Mouse (Mus musculus): ENCODE measurements around the gene Atp1a3.
A peak's percentile ranks its signal among the peaks of the same experiment; 100 is the strongest.

DNA sequence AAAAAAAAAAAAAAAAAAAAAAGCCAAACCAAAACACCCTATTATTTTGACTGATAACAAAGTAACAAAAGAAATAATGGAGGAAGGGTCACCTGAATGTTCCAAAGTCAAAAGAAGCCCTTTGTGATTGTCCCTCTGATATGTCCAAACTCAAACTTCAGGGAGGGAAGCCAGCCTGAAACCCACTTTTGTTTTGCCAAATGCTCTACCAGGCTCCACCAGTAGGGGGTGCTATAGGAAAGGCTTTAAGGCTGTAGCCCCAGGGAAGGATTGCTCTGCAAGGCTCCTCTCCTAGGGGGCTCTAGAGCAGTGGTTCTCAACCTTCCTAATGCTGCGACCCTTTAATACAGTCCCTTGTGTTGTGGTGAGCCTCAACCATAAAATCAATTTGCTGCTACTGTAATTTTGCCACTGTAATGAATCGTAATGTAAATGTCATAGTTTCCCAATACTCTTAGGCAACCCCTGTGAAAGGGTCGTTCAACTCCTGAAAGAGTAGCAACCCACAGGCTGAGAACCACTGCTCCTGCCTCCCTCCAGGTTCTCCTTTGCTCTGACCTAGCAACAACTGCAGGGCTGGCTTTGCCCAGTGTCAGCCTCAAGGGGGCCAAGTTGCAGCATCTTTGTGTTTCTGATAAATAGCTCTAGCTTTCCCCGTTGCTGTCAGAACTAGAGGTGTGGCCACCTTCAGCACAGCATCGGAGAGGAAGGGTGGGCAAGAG is 24.4 kb upstream of the Atp1a3 start:
- TF ChIP-seq CTCF (IDR thresholded peaks at IDR 0.05) = peak; percentile 89
- TF ChIP-seq EP300 (IDR thresholded peaks at IDR 0.05) = no peak
